Mouse (Mus musculus) heart, embryonic 16.5 days (tissue): ENCODE data around the gene Nt5dc3. TPM values are rescaled to one million over a fixed set of nuclear protein-coding genes. Genes with fewer than 3 reads are reported as not detected.

Experiments
- ATAC-seq: fragments of 200-750 bp; cut with Nextera tagmentation; replicated peaks from 2 replicates; pipeline ENCODE4 v1.8.0; 2017; ENCODE audit warnings: moderate number of reproducible peaks; ENCODE audit not compliant: insufficient read depth, low FRiP score; ENCODE audit errors: extremely low read depth
- H3K27ac ChIP-seq: fragments of 300-500 bp; sonication (generic); 2 replicates; pipeline ENCODE4 v1.5.1; 2014; ENCODE audit warnings: mild to moderate bottlenecking, low read length, control low read depth, moderate library complexity
- H3K27me3 ChIP-seq: fragments of 300-500 bp; sonication (generic); 2 replicates; pipeline ENCODE4 v1.6.1; 2014; ENCODE audit warnings: low read length, mixed read lengths; ENCODE audit not compliant: control insufficient read depth, insufficient read depth
- H3K36me3 ChIP-seq: fragments of 300-500 bp; sonication (generic); 2 replicates; pipeline ENCODE4 v1.6.1; 2014; ENCODE audit not compliant: control insufficient read depth, insufficient read depth
- H3K4me1 ChIP-seq: fragments of 300-500 bp; sonication (generic); 2 replicates; pipeline ENCODE4 v1.6.1; 2014; ENCODE audit warnings: low read length, mixed read lengths; ENCODE audit not compliant: control insufficient read depth, insufficient read depth
- H3K4me2 ChIP-seq: fragments of 300-500 bp; sonication (generic); 2 replicates; pipeline ENCODE4 v1.6.1; 2014; ENCODE audit warnings: low read depth, mild to moderate bottlenecking, control low read depth, low read length
- H3K4me3 ChIP-seq: fragments of 300-500 bp; sonication (generic); 2 replicates; pipeline ENCODE4 v1.5.1; 2014; ENCODE audit warnings: mild to moderate bottlenecking, control low read depth, low read length
- H3K9ac ChIP-seq: fragments of 300-500 bp; sonication (generic); 2 replicates; pipeline ENCODE4 v1.6.1; 2014; ENCODE audit warnings: low read length, control low read depth
- H3K9me3 ChIP-seq: fragments of 300-500 bp; sonication (generic); replicated peaks from 2 replicates; pipeline ENCODE4 v1.6.1; 2016; ENCODE audit warnings: low read length; ENCODE audit not compliant: control insufficient read depth
- WGBS: fragments of 180-500 bp; shearing (Covaris S2); extraction: QIAGEN DNeasy Blood & Tissue Kit; methylation state at CpG from one replicate; pipeline ENCODE4 v1.1.7; 2014; 5-methylcytosine and 5-hydroxymethylcytosine counted together
- polyA plus RNA-seq: library from polyadenylated mRNA; unstranded; fragments of >200 nt; fragmentation: Nextera tagmentation; extraction: Ambion mirVana; gene quantifications from 2 replicates; pipeline ENCODE4 v1.2.1, GENCODE M21; 2015

Nt5dc3 gene
- polyA plus RNA-seq, result 4.8 and 5.0 TPM in 2 replicates

GRCm38 (mm10) chr10:86778398-86779116 is at the start of gene Nt5dc3:
Gene Nt5dc3, plus strand, starts transcription at chr10:86779005.
- peaks cover 28% of the 10 kb centered on the region for H3K4me1 ChIP-seq
- H3K27ac ChIP-seq, result peak within 1 kb of the TSS; percentile 95
- peak within 1 kb of the TSS; percentile 95 for H3K4me2 ChIP-seq
- H3K4me3 ChIP-seq, result peak within 1 kb of the TSS; percentile 89
- ATAC-seq, result peak; percentile 97
- H3K9me3 ChIP-seq, result no peaks in the 10 kb centered on the region
- no peaks in the 10 kb centered on the region for H3K27me3 ChIP-seq
- no peaks in the 10 kb centered on the region for H3K36me3 ChIP-seq
- under 1% methylated on average over 44 of the region's 44 CpGs for WGBS
- H3K9ac ChIP-seq, result peak within 1 kb of the TSS; percentile 96

- Histone ChIP-seq H3K27ac (no peak overlapping the region), H3K4me1 (peaks cover 11% of the 10 kb centered on the region; the same call in 1 of the 2 replicates), H3K4me2 (peak overlapping the region; percentile 74), H3K4me3 (peak overlapping the region; percentile 65), H3K36me3 (no peaks in the 10 kb centered on the region), H3K9me3 (no peaks in the 10 kb centered on the region), H3K9ac (peak overlapping the region; percentile 76), H3K27me3 (no peaks in the 10 kb centered on the region)
- 8% methylated on average over 22 of the region's 22 CpGs for whole genome bisulfite sequencing
- no peak for ATAC-seq
Observed at GRCm38 (mm10) chr10:86730823-86731499, 47.8 kb upstream of the Nt5dc3 start.

- no peaks in the 10 kb centered on the region for H3K9me3 ChIP-seq
- no peak overlapping the region for H3K4me3 ChIP-seq
- no peaks in the 10 kb centered on the region for H3K27me3 ChIP-seq
- no peaks in the 10 kb centered on the region for H3K36me3 ChIP-seq
- H3K4me2 ChIP-seq, result no peak overlapping the region
- no peak overlapping the region for H3K27ac ChIP-seq
- no peak overlapping the region for H3K9ac ChIP-seq
- 37% methylated on average over 2 of the region's 2 CpGs for WGBS
- H3K4me1 ChIP-seq, result peaks cover 11% of the 10 kb centered on the region; the same call in 1 of the 2 replicates
- ATAC-seq, result no peak
Observed at GRCm38 (mm10) chr10:86731500-86731863, 47.3 kb upstream of the Nt5dc3 start.

- Histone ChIP-seq H3K4me1 (no peaks in the 10 kb centered on the region), H3K9ac (no peak overlapping the region), H3K27me3 (no peaks in the 10 kb centered on the region), H3K9me3 (no peaks in the 10 kb centered on the region), H3K27ac (no peak overlapping the region), H3K4me3 (no peak overlapping the region), H3K4me2 (no peak overlapping the region), H3K36me3 (no peaks in the 10 kb centered on the region)
- ATAC-seq, result no peak
- WGBS, result 84% methylated on average over 4 of the region's 4 CpGs
Observed at GRCm38 (mm10) chr10:86735036-86735435, 43.8 kb upstream of the Nt5dc3 start.

- no peak for ATAC-seq
- no peaks in the 10 kb centered on the region for H3K36me3 ChIP-seq
- no peaks in the 10 kb centered on the region for H3K9me3 ChIP-seq
- 82% methylated on average over 2 of the region's 2 CpGs for WGBS
- no peak overlapping the region for H3K27ac ChIP-seq
- H3K4me3 ChIP-seq, result no peak overlapping the region
- H3K27me3 ChIP-seq, result no peaks in the 10 kb centered on the region
- no peak overlapping the region for H3K4me2 ChIP-seq
- no peaks in the 10 kb centered on the region for H3K4me1 ChIP-seq
- no peak overlapping the region for H3K9ac ChIP-seq
Observed at GRCm38 (mm10) chr10:86742918-86743317, 35.9 kb upstream of the Nt5dc3 start.

GRCm38 (mm10) chr10:86744306-86744705 is 34.5 kb upstream of the Nt5dc3 start:
- H3K9ac ChIP-seq, result no peak overlapping the region
- no peaks in the 10 kb centered on the region for H3K9me3 ChIP-seq
- WGBS, result 89% methylated on average over 7 of the region's 7 CpGs
- no peaks in the 10 kb centered on the region for H3K36me3 ChIP-seq
- no peak overlapping the region for H3K27ac ChIP-seq
- H3K4me3 ChIP-seq, result no peak overlapping the region
- H3K4me2 ChIP-seq, result no peak overlapping the region
- H3K27me3 ChIP-seq, result no peaks in the 10 kb centered on the region
- no peak for ATAC-seq
- H3K4me1 ChIP-seq, result no peaks in the 10 kb centered on the region

- no peak for ATAC-seq
- WGBS, result 56% methylated on average over 6 of the region's 6 CpGs
- Histone ChIP-seq H3K4me1 (no peaks in the 10 kb centered on the region), H3K27ac (no peak overlapping the region), H3K36me3 (no peaks in the 10 kb centered on the region), H3K4me3 (no peak overlapping the region), H3K9ac (no peak overlapping the region), H3K9me3 (no peaks in the 10 kb centered on the region), H3K27me3 (no peaks in the 10 kb centered on the region), H3K4me2 (no peak overlapping the region)
Observed at GRCm38 (mm10) chr10:86755816-86756502, 22.8 kb upstream of the Nt5dc3 start.

GRCm38 (mm10) chr10:86757724-86758123 is 21.1 kb upstream of the Nt5dc3 start:
- no peaks in the 10 kb centered on the region for H3K9me3 ChIP-seq
- ATAC-seq, result no peak
- H3K27me3 ChIP-seq, result no peaks in the 10 kb centered on the region
- 85% methylated on average over 1 of the region's 1 CpGs for WGBS
- H3K27ac ChIP-seq, result no peak overlapping the region
- H3K9ac ChIP-seq, result no peak overlapping the region
- no peak overlapping the region for H3K4me2 ChIP-seq
- H3K36me3 ChIP-seq, result no peaks in the 10 kb centered on the region
- no peak overlapping the region for H3K4me3 ChIP-seq
- no peaks in the 10 kb centered on the region for H3K4me1 ChIP-seq

GRCm38 (mm10) chr10:86758211-86758610 is 20.6 kb upstream of the Nt5dc3 start:
- no peak overlapping the region for H3K27ac ChIP-seq
- ATAC-seq, result no peak
- no peaks in the 10 kb centered on the region for H3K4me1 ChIP-seq
- no peaks in the 10 kb centered on the region for H3K27me3 ChIP-seq
- H3K4me3 ChIP-seq, result no peak overlapping the region
- no peak overlapping the region for H3K9ac ChIP-seq
- peaks cover 4% of the 10 kb centered on the region; the same call in 1 of the 2 replicates for H3K9me3 ChIP-seq
- H3K4me2 ChIP-seq, result no peak overlapping the region
- no peaks in the 10 kb centered on the region for H3K36me3 ChIP-seq
- 81% methylated on average over 6 of the region's 6 CpGs for WGBS
